Mouse (Mus musculus) lung, adult 2 months (tissue): ENCODE measurements around the gene Psmd1. TPM values are rescaled to one million over a fixed set of nuclear protein-coding genes. Genes with fewer than 3 reads are reported as not detected.
A peak's percentile ranks its signal among the peaks of the same experiment; 100 is the strongest.

Experiments
- DNase-seq: peaks from one replicate; pipeline ENCODE4 v3.0.0; 2022
- H3K4me1 ChIP-seq: fragments of 200-500 bp; 2 replicates; pipeline ENCODE4 v1.6.1; 2011; ENCODE audit warnings: low read length; ENCODE audit not compliant: control insufficient read depth, insufficient read depth
- H3K4me3 ChIP-seq: fragments of 200-500 bp; replicated peaks from 2 replicates; pipeline ENCODE3; 2011; ENCODE audit warnings: low read depth, mild to moderate bottlenecking, control low read depth, low read length; ENCODE audit errors: extremely low read depth
- CTCF ChIP-seq: fragments of 200-500 bp; IDR thresholded peaks from 2 replicates; pipeline ENCODE4 v1.5.1; 2011; ENCODE audit warnings: mild to moderate bottlenecking, low read length, control low read depth; ENCODE audit not compliant: insufficient read depth
- POLR2A ChIP-seq: fragments of 200-500 bp; IDR thresholded peaks from 2 replicates; pipeline ENCODE4 v1.6.1; 2011; ENCODE audit warnings: low read depth, mild to moderate bottlenecking, control low read depth, low read length, borderline replicate concordance; ENCODE audit errors: extremely low read depth
- WGBS: fragments of 180-500 bp; shearing (Covaris S2); methylation state at CpG from one replicate; pipeline ENCODE4 v1.1.7; 2018; 5-methylcytosine and 5-hydroxymethylcytosine counted together
- polyA plus RNA-seq: library from polyadenylated mRNA; depleted of rRNA; stranded (reverse); fragments of >200 nt; gene quantifications from 2 replicates; pipeline ENCODE4 v1.2.3, GENCODE M21; 2012; rRNA removed

The Psmd1 gene
- polyA plus RNA-seq, 1 experiment: 52.4 TPM

GRCm38 (mm10) chr1:86178462-86179253 lies 114.5 kb downstream of the Psmd1 start:
- Histone ChIP-seq H3K4me1 (no peaks in the 10 kb centered on the region), H3K4me3 (no peak overlapping the region)
- DNase-seq: peak; percentile 70
- WGBS: 41% methylated on average over 7 of the region's 7 CpGs
- TF ChIP-seq POLR2A (no peak), CTCF (peak; percentile 100)

GRCm38 (mm10) chr1:86182004-86182709 lies 118.0 kb downstream of the Psmd1 start:
- H3K4me1 ChIP-seq: no peaks in the 10 kb centered on the region
- DNase-seq: no peak
- no peak overlapping the region for H3K4me3 ChIP-seq
- WGBS: 64% methylated on average over 5 of the region's 5 CpGs
- TF ChIP-seq POLR2A (no peak), CTCF (no peak)

- H3K4me1 ChIP-seq: no peaks in the 10 kb centered on the region
- WGBS: 82% methylated on average over 4 of the region's 4 CpGs
- H3K4me3 ChIP-seq: no peak overlapping the region
- no peak for TF ChIP-seq CTCF
- no peak for TF ChIP-seq POLR2A
- DNase-seq: no peak
Observed at GRCm38 (mm10) chr1:86183577-86184263, 119.5 kb downstream of the Psmd1 start.

- no peak for DNase-seq
- whole genome bisulfite sequencing: 69% methylated on average over 7 of the region's 7 CpGs
- Histone ChIP-seq H3K4me1 (no peaks in the 10 kb centered on the region), H3K4me3 (no peak overlapping the region)
- TF ChIP-seq POLR2A: no peak
- TF ChIP-seq CTCF: no peak
Observed at GRCm38 (mm10) chr1:86186762-86187161, 122.6 kb downstream of the Psmd1 start.

GRCm38 (mm10) chr1:86187856-86188255 lies 123.7 kb downstream of the Psmd1 start:
- H3K4me1 ChIP-seq: no peaks in the 10 kb centered on the region
- WGBS: 68% methylated on average over 2 of the region's 2 CpGs
- no peak overlapping the region for H3K4me3 ChIP-seq
- DNase-seq: no peak
- TF ChIP-seq POLR2A: no peak
- no peak for TF ChIP-seq CTCF

- 93% methylated on average over 2 of the region's 2 CpGs for WGBS
- no peaks in the 10 kb centered on the region for H3K4me1 ChIP-seq
- no peak overlapping the region for H3K4me3 ChIP-seq
- TF ChIP-seq POLR2A (no peak), CTCF (no peak)
- DNase-seq: no peak
Observed at GRCm38 (mm10) chr1:86188271-86188670, 124.1 kb downstream of the Psmd1 start.

Other genes with a start within 250 kb of the Psmd1 start
- gene Itm2c, start 170.1 kb upstream of the Psmd1 start, polyA plus RNA-seq: 232 and 319 TPM in 2 replicates
- gene 4933407L21Rik, start 135.9 kb upstream of the Psmd1 start, polyA plus RNA-seq: not detected in 2 replicates
- gene Gpr55, start 103.4 kb upstream of the Psmd1 start, polyA plus RNA-seq: 0.49 and 0.58 TPM in 2 replicates
- 0.21 TPM in 1 of 2 replicates, not detected in the other for gene Spata3, start 47.6 kb upstream of the Psmd1 start, polyA plus RNA-seq
- gene 2810459M11Rik, start 18.5 kb upstream of the Psmd1 start, polyA plus RNA-seq: 0.63 and 0.83 TPM in 2 replicates
- 0.42 and 0.73 TPM in 2 replicates for gene Htr2b, start 47.6 kb downstream of the Psmd1 start, polyA plus RNA-seq
- gene Gm21972, start 69.2 kb downstream of the Psmd1 start, polyA plus RNA-seq: not detected in 2 replicates
- gene Armc9, start 90.4 kb downstream of the Psmd1 start, polyA plus RNA-seq: 4.0 and 5.3 TPM in 2 replicates
- gene B3gnt7, start 238.4 kb downstream of the Psmd1 start, polyA plus RNA-seq: 13.7 and 16.4 TPM in 2 replicates